Mouse (Mus musculus) limb, embryonic 14.5 days (tissue): Measurements from ENCODE around the gene Zbtb20. TPM values are rescaled to one million over a fixed set of nuclear protein-coding genes. Genes with fewer than 3 reads are reported as not detected.

Experiments
- ATAC-seq: fragments of 200-750 bp; cut with Nextera tagmentation; 2 replicates; pipeline ENCODE4 v1.8.0; 2017; ENCODE audit warnings: low read depth, moderate number of reproducible peaks, moderate TSS enrichment; ENCODE audit not compliant: low FRiP score
- DNase-seq: peaks from one replicate; pipeline ENCODE4 v3.0.0-alpha.2; 2015; ENCODE audit warnings: low spot score
- H3K27ac ChIP-seq: fragments of 300-500 bp; sonication (generic); replicated peaks from 2 replicates; pipeline ENCODE4 v1.5.1; 2014; ENCODE audit warnings: low read depth, mild to moderate bottlenecking, low read length, moderate library complexity, mixed read lengths
- H3K27me3 ChIP-seq: fragments of 300-500 bp; sonication (generic); 2 replicates; pipeline ENCODE4 v1.6.1; 2014; ENCODE audit warnings: low read length, mixed read lengths; ENCODE audit not compliant: control insufficient read depth, insufficient read depth
- H3K36me3 ChIP-seq: fragments of 300-500 bp; sonication (generic); 2 replicates; pipeline ENCODE4 v1.6.1; 2014; ENCODE audit warnings: mild to moderate bottlenecking, low read length, moderate library complexity, mixed read lengths; ENCODE audit not compliant: control insufficient read depth, insufficient read depth
- H3K4me1 ChIP-seq: fragments of 300-500 bp; sonication (generic); 2 replicates; pipeline ENCODE4 v1.6.1; 2014; ENCODE audit warnings: antibody characterized with exemption, low read length, mixed read lengths; ENCODE audit not compliant: control insufficient read depth, insufficient read depth
- H3K4me2 ChIP-seq: fragments of 300-500 bp; sonication (generic); replicated peaks from 2 replicates; pipeline ENCODE4 v1.6.1; 2014; ENCODE audit warnings: low read depth, mild to moderate bottlenecking, low read length, moderate library complexity; ENCODE audit not compliant: severe bottlenecking
- H3K4me3 ChIP-seq: fragments of 300-500 bp; sonication (generic); replicated peaks from 2 replicates; pipeline ENCODE4 v1.5.1; 2014; ENCODE audit warnings: low read length
- H3K9ac ChIP-seq: fragments of 300-500 bp; sonication (generic); 2 replicates; pipeline ENCODE4 v1.6.1; 2014; ENCODE audit warnings: mild to moderate bottlenecking, low read depth, low read length, moderate library complexity; ENCODE audit not compliant: severe bottlenecking
- H3K9me3 ChIP-seq: fragments of 300-500 bp; sonication (generic); 2 replicates; pipeline ENCODE4 v1.6.1; 2016; ENCODE audit warnings: low read length; ENCODE audit not compliant: control insufficient read depth
- POLR2A ChIP-seq: fragments of 200-500 bp; IDR thresholded peaks from 2 replicates; pipeline ENCODE4 v1.8.0; 2012; ENCODE audit warnings: inconsistent platforms, mild to moderate bottlenecking, moderate library complexity, borderline replicate concordance; ENCODE audit not compliant: insufficient read depth, insufficient read length; ENCODE audit errors: extremely low read depth
- WGBS: fragments of 180-500 bp; shearing (Covaris S2); extraction: QIAGEN DNeasy Blood & Tissue Kit; methylation state at CpG from one replicate; pipeline ENCODE4 v1.1.7; 2014; 5-methylcytosine and 5-hydroxymethylcytosine counted together
- polyA plus RNA-seq, 2 experiments: library from polyadenylated mRNA; depleted of rRNA in 1 of 2; stranded (reverse) in 1 of 2; unstranded in 1 of 2; fragments of >200 nt; fragmentation: Nextera tagmentation in 1 of 2; extraction: Ambion mirVana in 1 of 2; gene quantifications; 2 replicates each; pipeline versions ENCODE4 v1.2.1 to v1.2.3; 2012 to 2014

Gene Zbtb20
- polyA plus RNA-seq, 2 experiments, result 2.5 to 17.6 TPM

DNA sequence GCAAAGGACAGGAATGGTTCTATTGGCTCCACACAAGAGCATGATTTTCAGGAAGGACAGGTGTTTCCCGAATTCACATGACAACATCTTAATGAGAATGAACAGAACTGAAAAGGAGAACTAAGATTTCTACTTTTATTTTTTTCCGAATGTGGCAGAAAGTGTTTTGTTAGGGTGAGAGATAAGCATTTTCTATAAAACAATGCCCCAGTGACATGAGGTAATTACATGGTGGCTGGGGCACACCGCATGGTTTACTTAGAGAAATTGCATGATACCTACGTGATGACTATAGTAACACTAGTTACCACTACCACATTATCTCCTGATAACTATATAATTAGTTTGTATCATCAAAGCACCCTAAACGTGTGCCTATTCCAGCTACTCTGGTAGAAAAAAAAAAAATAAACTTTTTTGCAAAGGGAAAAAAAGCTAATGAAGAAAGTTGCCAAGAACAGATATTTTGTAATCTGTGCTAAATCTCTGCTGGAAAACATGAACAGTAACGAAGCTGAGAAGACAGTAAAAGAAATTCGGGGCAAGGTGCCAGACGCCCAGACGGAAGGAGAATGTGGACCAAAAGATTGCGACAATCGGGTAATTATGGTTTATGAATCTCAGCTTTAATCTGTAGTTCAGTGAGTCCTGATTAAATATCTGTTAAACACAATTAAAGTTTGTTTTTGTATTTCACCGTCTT lies 534.4 kb downstream of the Zbtb20 start:
- H3K4me2 ChIP-seq, result no peak overlapping the region
- no peak for DNase-seq

DNA sequence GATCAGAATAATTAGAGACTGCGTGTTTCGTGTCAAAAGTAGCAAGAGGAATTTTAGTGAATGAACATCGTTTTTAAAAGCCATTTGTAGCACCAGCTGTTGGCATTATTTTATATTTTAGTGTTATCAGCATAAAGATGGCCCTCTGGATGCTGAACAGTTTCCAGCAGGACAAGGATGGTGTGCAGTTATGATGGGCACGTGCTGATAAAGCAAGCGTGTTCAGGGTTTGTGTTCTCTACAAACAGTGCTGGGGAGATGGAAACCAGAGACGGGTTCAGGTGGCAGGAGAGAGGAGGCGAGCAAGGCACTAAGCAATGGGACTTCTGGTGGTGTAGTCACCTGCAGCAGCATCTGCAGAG lies 534.9 kb downstream of the Zbtb20 start:
- WGBS, result 81% methylated on average over 7 of the region's 7 CpGs

More for the DNA sequence above, 534.4 kb downstream of the Zbtb20 start:
- no peak for TF ChIP-seq POLR2A
- 71% methylated on average over 12 of the region's 12 CpGs for WGBS
- Histone ChIP-seq H3K4me3 (no peak overlapping the region), H3K4me1 (0 out of 2 replicates have a peak, but pooled peaks cover 4% of the 10 kb centered on the region), H3K9me3 (no peaks in the 10 kb centered on the region), H3K9ac (no peak overlapping the region), H3K27me3 (no peaks in the 10 kb centered on the region), H3K36me3 (no peaks in the 10 kb centered on the region), H3K27ac (no peak overlapping the region)
- no peak for ATAC-seq

DNA sequence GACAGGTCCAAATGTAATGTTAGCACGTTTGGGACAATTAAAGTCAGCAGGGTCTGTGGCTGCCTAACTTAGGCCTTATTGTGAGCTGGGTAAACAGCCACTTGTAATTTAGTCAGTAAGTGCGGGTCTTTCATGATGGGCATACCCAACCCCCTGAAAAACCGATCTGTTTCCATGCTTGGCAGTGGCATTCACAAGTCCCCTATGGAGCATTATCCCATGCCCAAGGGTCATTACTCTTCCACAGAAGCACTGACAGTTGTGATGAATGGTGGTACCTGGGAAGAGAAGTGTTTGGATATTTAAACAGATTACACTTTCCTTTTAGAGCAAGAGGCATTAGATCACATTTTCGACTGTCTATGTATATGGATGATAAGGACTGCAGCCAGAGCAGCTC lies 540.2 kb downstream of the Zbtb20 start:
- no peaks in the 10 kb centered on the region for H3K9me3 ChIP-seq
- no peaks in the 10 kb centered on the region for H3K36me3 ChIP-seq
- no peak overlapping the region for H3K27ac ChIP-seq
- DNase-seq (no peak), ATAC-seq (no peak)
- no peak overlapping the region for H3K4me3 ChIP-seq
- no peaks in the 10 kb centered on the region for H3K27me3 ChIP-seq
- no peak overlapping the region for H3K4me2 ChIP-seq
- no peaks in the 10 kb centered on the region for H3K4me1 ChIP-seq
- 53% methylated on average over 4 of the region's 4 CpGs for WGBS
- no peak for TF ChIP-seq POLR2A
- H3K9ac ChIP-seq, result no peak overlapping the region

More for the DNA sequence above, 534.9 kb downstream of the Zbtb20 start:
- Histone ChIP-seq H3K9me3 (no peaks in the 10 kb centered on the region), H3K27me3 (no peaks in the 10 kb centered on the region), H3K4me2 (no peak overlapping the region), H3K4me3 (no peak overlapping the region), H3K4me1 (0 out of 2 replicates have a peak, but pooled peaks cover 4% of the 10 kb centered on the region), H3K9ac (no peak overlapping the region), H3K36me3 (no peaks in the 10 kb centered on the region), H3K27ac (no peak overlapping the region)
- no peak for TF ChIP-seq POLR2A
- ATAC-seq (no peak), DNase-seq (no peak)

DNA sequence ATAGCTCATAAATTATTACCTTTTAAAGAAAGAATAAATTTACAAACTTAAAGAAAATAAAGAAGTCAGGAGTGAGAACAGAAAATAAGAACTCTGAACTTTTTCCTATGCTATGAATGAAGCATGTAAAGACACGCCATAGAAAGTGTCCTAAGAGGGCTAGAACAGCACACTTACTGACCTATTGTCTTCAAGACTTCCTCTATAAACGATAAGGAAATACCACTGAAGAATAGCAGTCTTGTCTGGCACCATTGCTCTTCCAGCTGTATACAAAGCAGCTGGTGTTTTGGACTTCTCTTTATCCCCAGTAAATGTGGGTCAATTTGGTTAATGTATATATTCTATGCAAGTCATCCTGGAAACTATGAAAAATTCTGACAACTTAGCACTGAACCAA lies 544.2 kb downstream of the Zbtb20 start:
- Histone ChIP-seq H3K9me3 (no peaks in the 10 kb centered on the region), H3K4me2 (no peak overlapping the region), H3K27me3 (no peaks in the 10 kb centered on the region), H3K9ac (no peak overlapping the region), H3K27ac (no peak overlapping the region), H3K36me3 (no peaks in the 10 kb centered on the region), H3K4me1 (no peaks in the 10 kb centered on the region), H3K4me3 (no peak overlapping the region)
- no peak for TF ChIP-seq POLR2A
- 73% methylated on average over 2 of the region's 2 CpGs for WGBS
- ATAC-seq, result no peak
- DNase-seq, result no peak

DNA sequence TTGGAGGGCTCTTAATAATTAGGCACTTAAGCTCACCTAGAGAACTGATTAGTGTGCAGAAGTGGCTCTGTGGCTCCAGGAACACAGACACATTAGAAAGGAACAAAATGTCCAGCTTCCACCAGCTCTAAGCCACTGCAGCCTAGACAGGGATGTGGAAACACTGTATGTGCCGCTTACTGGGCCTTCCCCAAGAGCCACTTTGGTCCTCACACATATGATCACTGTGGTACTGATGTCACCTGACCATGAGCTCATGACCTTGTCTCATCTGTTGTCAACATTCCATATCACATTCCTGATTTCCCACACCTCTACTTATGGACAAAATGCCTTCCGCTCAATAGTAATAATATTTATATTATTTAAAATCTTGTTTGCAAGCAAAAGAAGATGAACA lies 553.3 kb downstream of the Zbtb20 start:
- Histone ChIP-seq H3K9me3 (no peaks in the 10 kb centered on the region), H3K27ac (no peak overlapping the region), H3K36me3 (no peaks in the 10 kb centered on the region), H3K4me1 (no peaks in the 10 kb centered on the region), H3K27me3 (no peaks in the 10 kb centered on the region), H3K9ac (no peak overlapping the region), H3K4me3 (no peak overlapping the region), H3K4me2 (no peak overlapping the region)
- ATAC-seq, result no peak
- DNase-seq, result no peak
- TF ChIP-seq POLR2A, result no peak
- WGBS, result 93% methylated on average over 2 of the region's 2 CpGs
